Mouse (Mus musculus) kidney, adult 2 months (tissue): ENCODE measurements around the gene Ncor2. TPM values are rescaled to one million over a fixed set of nuclear protein-coding genes. Genes with fewer than 3 reads are reported as not detected.
A peak's percentile ranks its signal among the peaks of the same experiment; 100 is the strongest.

Experiments
- DNase-seq: peaks from one replicate; pipeline ENCODE4 v3.0.0; 2021
- H3K27ac ChIP-seq: fragments of 200-500 bp; 2 replicates; pipeline ENCODE4 v1.5.1; 2012; ENCODE audit warnings: low read depth, low read length, control low read depth, inconsistent platforms; ENCODE audit not compliant: insufficient read depth
- H3K27me3 ChIP-seq: fragments of 200-500 bp; replicated peaks from 2 replicates; pipeline ENCODE4 v1.6.1; 2012; ENCODE audit warnings: mild to moderate bottlenecking, moderate library complexity, low read length, inconsistent platforms; ENCODE audit not compliant: control insufficient read depth, insufficient read depth
- H3K36me3 ChIP-seq: fragments of 200-500 bp; 2 replicates; pipeline ENCODE4 v1.6.1; 2012; ENCODE audit warnings: mild to moderate bottlenecking, moderate library complexity, low read length, inconsistent platforms; ENCODE audit not compliant: control insufficient read depth, insufficient read depth
- H3K4me1 ChIP-seq: fragments of 200-500 bp; 2 replicates; pipeline ENCODE4 v1.6.1; 2011; ENCODE audit warnings: low read length; ENCODE audit not compliant: control insufficient read depth, insufficient read depth
- H3K4me3 ChIP-seq: fragments of 200-500 bp; 2 replicates; pipeline ENCODE4 v1.5.1; 2011; ENCODE audit warnings: mild to moderate bottlenecking, low read depth, low read length, control low read depth; ENCODE audit not compliant: insufficient read depth
- CTCF ChIP-seq: fragments of 200-500 bp; conservative IDR thresholded peaks from 2 replicates; pipeline ENCODE4 v1.5.1; 2011; ENCODE audit warnings: low read depth, mild to moderate bottlenecking, control low read depth, low read length, moderate library complexity, mixed read lengths; ENCODE audit not compliant: insufficient read depth, insufficient read length
- POLR2A ChIP-seq: fragments of 200-500 bp; IDR thresholded peaks from one replicate; pipeline ENCODE4 v1.6.1; 2011; ENCODE audit warnings: low read depth, low read length, control low read depth
- WGBS: fragments of 180-500 bp; shearing (Covaris S2); methylation state at CpG from one replicate; pipeline ENCODE4 v1.1.7; 2018; 5-methylcytosine and 5-hydroxymethylcytosine counted together
- polyA plus RNA-seq: library from polyadenylated mRNA; depleted of rRNA; stranded (reverse); fragments of >200 nt; gene quantifications from 2 replicates; pipeline ENCODE4 v1.2.3, GENCODE M21; 2012; rRNA removed

Gene Ncor2
- polyA plus RNA-seq = 32.0 and 38.8 TPM in 2 replicates

DNA sequence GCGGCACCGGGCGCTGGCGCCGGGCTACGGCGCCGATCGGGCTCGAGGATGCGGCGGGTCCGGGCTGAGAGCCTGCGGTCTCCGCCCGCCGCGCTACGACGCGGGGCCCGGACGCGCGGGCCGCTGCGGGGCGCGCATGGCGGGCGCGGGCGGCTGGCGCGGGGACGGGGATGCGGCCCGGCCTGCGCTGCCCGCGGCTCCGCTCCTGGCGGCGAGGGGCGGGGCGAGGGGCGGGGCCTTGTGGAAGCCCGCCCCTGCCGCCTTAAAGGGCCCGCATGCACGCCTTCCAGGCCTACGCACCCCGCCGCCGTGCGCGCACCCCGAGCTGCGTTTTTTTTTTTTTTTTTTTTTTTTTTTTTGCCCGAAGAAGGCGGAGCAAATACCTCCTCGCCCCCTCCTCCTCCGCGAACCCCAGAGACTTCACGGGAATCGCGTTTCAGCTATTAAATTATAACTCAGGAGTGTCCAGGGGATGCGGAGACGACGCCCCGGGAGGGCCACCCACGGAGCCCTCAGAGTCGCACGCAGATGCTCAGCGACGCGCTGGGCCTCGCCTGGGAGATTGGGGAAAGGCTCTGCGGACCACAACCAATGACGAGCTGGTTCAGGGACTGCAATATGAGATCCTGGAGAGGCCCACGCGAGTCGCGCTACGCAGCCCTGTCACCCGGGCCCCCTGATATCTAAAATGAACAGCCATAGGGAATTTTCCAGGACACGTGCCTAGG, at the start of gene Ncor2:
TSS of gene Ncor2 (minus strand) at position 213 of the 728 bp plus-strand sequence.
- peak within 1 kb of the TSS; percentile 94 for H3K4me3 ChIP-seq
- 4% methylated on average over 85 of the region's 87 CpGs for WGBS
- H3K36me3 ChIP-seq = no peaks in the 10 kb centered on the region
- H3K27me3 ChIP-seq = no peaks in the 10 kb centered on the region
- no peak for TF ChIP-seq POLR2A
- no peak for TF ChIP-seq CTCF
- peak within 1 kb of the TSS; percentile 90 for H3K27ac ChIP-seq
- peaks cover 29% of the 10 kb centered on the region for H3K4me1 ChIP-seq
- peak; percentile 85 for DNase-seq

DNA sequence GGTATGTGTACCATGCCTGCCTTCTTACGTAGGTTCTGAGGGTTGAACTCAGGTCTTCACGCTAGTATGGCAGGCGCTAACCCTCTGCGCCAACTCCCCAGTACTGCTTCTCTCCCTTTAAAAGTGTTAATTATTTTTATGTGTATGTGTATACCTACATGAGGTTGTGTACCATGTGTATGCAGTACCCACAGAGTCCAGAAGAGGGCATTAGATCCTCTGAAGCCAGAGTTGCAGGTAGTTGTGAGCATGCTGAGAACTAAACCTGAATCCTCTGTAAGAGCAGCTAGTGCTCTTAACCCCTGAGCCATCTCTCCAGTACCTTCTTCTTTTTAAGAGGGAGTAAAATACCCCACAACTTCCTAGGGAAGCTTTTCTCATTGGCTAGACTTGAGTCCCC, 48.7 kb upstream of the Ncor2 start:
- WGBS = over 99% methylated on average over 4 of the region's 4 CpGs
- TF ChIP-seq POLR2A = no peak
- no peak for TF ChIP-seq CTCF
- no peak for DNase-seq
- no peaks in the 10 kb centered on the region for H3K27me3 ChIP-seq
- H3K27ac ChIP-seq = no peak overlapping the region
- no peaks in the 10 kb centered on the region for H3K36me3 ChIP-seq
- H3K4me3 ChIP-seq = no peak overlapping the region
- H3K4me1 ChIP-seq = no peaks in the 10 kb centered on the region

- WGBS = 28% methylated on average over 12 of the region's 12 CpGs
- H3K27ac ChIP-seq = no peak overlapping the region
Measured at GRCm38 (mm10) chr5:125226229-125226634, 47.2 kb upstream of the Ncor2 start.

GRCm38 (mm10) chr5:125224925-125225324, 45.9 kb upstream of the Ncor2 start:
- Histone ChIP-seq H3K4me3 (no peak overlapping the region), H3K27ac (no peak overlapping the region), H3K36me3 (no peaks in the 10 kb centered on the region), H3K4me1 (no peaks in the 10 kb centered on the region), H3K27me3 (no peaks in the 10 kb centered on the region)
- TF ChIP-seq CTCF (no peak), POLR2A (no peak)
- 71% methylated on average over 3 of the region's 3 CpGs for WGBS
- no peak for DNase-seq

More at GRCm38 (mm10) chr5:125226229-125226634, 47.2 kb upstream of the Ncor2 start:
- no peaks in the 10 kb centered on the region for H3K4me1 ChIP-seq
- no peak overlapping the region for H3K4me3 ChIP-seq
- no peak for TF ChIP-seq POLR2A
- no peak for TF ChIP-seq CTCF
- H3K36me3 ChIP-seq = no peaks in the 10 kb centered on the region
- no peaks in the 10 kb centered on the region for H3K27me3 ChIP-seq
- DNase-seq = peak; percentile 45

DNA sequence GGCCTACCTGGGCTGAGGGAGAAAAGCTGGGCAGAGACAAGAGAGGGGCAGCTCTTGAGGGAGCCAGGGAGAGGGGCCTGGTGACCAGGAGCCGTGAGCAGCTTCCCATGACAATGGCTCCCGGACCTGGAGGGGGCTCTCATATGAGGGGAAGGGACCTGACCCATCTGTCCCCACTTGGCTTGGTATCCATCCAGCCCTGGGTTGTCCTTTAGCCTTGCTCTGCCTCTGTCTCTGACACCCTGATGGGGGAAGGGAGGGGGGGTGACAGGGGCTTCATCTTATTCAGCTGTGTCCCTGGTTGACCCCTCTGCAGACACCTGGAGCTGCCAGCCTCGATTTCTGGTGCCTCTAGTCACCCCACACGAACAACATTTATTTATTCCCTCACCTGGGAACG, 44.9 kb upstream of the Ncor2 start:
- no peak overlapping the region for H3K27ac ChIP-seq
- TF ChIP-seq CTCF = no peak
- TF ChIP-seq POLR2A = no peak
- no peaks in the 10 kb centered on the region for H3K4me1 ChIP-seq
- no peaks in the 10 kb centered on the region for H3K36me3 ChIP-seq
- DNase-seq = no peak
- H3K4me3 ChIP-seq = no peak overlapping the region
- 69% methylated on average over 5 of the region's 5 CpGs for WGBS
- no peaks in the 10 kb centered on the region for H3K27me3 ChIP-seq

GRCm38 (mm10) chr5:125222706-125223105, 43.7 kb upstream of the Ncor2 start:
- Histone ChIP-seq H3K4me3 (no peak overlapping the region), H3K36me3 (no peaks in the 10 kb centered on the region), H3K27me3 (no peaks in the 10 kb centered on the region), H3K4me1 (no peaks in the 10 kb centered on the region), H3K27ac (no peak overlapping the region)
- no peak for TF ChIP-seq CTCF
- no peak for DNase-seq
- WGBS = 63% methylated on average over 6 of the region's 6 CpGs

GRCm38 (mm10) chr5:125221868-125222267, 42.8 kb upstream of the Ncor2 start:
- Histone ChIP-seq H3K27me3 (no peaks in the 10 kb centered on the region), H3K27ac (no peak overlapping the region), H3K4me1 (no peaks in the 10 kb centered on the region), H3K36me3 (no peaks in the 10 kb centered on the region), H3K4me3 (no peak overlapping the region)
- 77% methylated on average over 3 of the region's 3 CpGs for WGBS
- no peak for DNase-seq
- TF ChIP-seq CTCF (no peak), POLR2A (no peak)
